Mouse (Mus musculus): ENCODE results near the gene Ctse. TPM values are rescaled to one million over a fixed set of nuclear protein-coding genes. Genes with fewer than 3 reads are reported as not detected.

Gene Ctse
- polyA plus RNA-seq, 1 experiment from 2014 or later: not detected

- H3K4me1 ChIP-seq (replicated peaks): no peaks in the 10 kb centered on the region
- H3K36me3 ChIP-seq: no peaks in the 10 kb centered on the region
- no peak overlapping the region for H3K4me3 ChIP-seq
- H3K9me3 ChIP-seq: no peaks in the 10 kb centered on the region
- no peak for ATAC-seq (ENCODE audit: low FRiP score)
- H3K4me2 ChIP-seq: no peak overlapping the region
- WGBS: 70% methylated on average over 20 of the region's 20 CpGs
- no peak overlapping the region for H3K27ac ChIP-seq
- 0 out of 2 replicates have a peak, but pooled peaks cover 2% of the 10 kb centered on the region for H3K27me3 ChIP-seq
- H3K9ac ChIP-seq: no peak overlapping the region
These were observed 76.6 kb downstream of the Ctse start for GRCm38 (mm10) chr1:131714388-131715337.

- H3K4me1 ChIP-seq (replicated peaks): peaks cover 3% of the 10 kb centered on the region; the same call in 1 of the 2 replicates
- H3K27ac ChIP-seq: no peak overlapping the region
- H3K4me2 ChIP-seq: no peak overlapping the region
- no peaks in the 10 kb centered on the region for H3K27me3 ChIP-seq
- 61% methylated on average over 16 of the region's 16 CpGs for WGBS
- ATAC-seq (ENCODE audit: low FRiP score): no peak
- no peak overlapping the region for H3K9ac ChIP-seq
- no peaks in the 10 kb centered on the region for H3K36me3 ChIP-seq
- H3K4me3 ChIP-seq: no peak overlapping the region
- H3K9me3 ChIP-seq: no peaks in the 10 kb centered on the region
These were observed 81.0 kb downstream of the Ctse start for GRCm38 (mm10) chr1:131718952-131719694.

GRCm38 (mm10) chr1:131721989-131722388 lies 83.9 kb downstream of the Ctse start:
- ATAC-seq (ENCODE audit: low FRiP score): no peak
- WGBS: 88% methylated on average over 3 of the region's 3 CpGs
- H3K27me3 ChIP-seq: no peaks in the 10 kb centered on the region

GRCm38 (mm10) chr1:131723549-131723948 lies 85.4 kb downstream of the Ctse start:
- no peak for ATAC-seq (ENCODE audit: low FRiP score)
- Histone ChIP-seq H3K4me1 (replicated peaks) (peaks cover 3% of the 10 kb centered on the region; the same call in 1 of the 2 replicates), H3K27ac (no peak overlapping the region), H3K9me3 (no peaks in the 10 kb centered on the region), H3K27me3 (no peaks in the 10 kb centered on the region), H3K4me3 (no peak overlapping the region), H3K9ac (no peak overlapping the region), H3K36me3 (no peaks in the 10 kb centered on the region), H3K4me2 (no peak overlapping the region)
- 65% methylated on average over 4 of the region's 4 CpGs for WGBS

More at GRCm38 (mm10) chr1:131721989-131722388, 83.9 kb downstream of the Ctse start:
- Histone ChIP-seq H3K27ac (no peak overlapping the region), H3K9ac (no peak overlapping the region), H3K4me3 (no peak overlapping the region), H3K36me3 (no peaks in the 10 kb centered on the region), H3K4me1 (replicated peaks) (peaks cover 3% of the 10 kb centered on the region; the same call in 1 of the 2 replicates), H3K9me3 (no peaks in the 10 kb centered on the region), H3K4me2 (no peak overlapping the region)

Other genes starting within 250 kb of the Ctse start
- 16.8 and 17.7 TPM in 2 replicates for gene Srgap2, start 111.0 kb upstream of the Ctse start, polyA plus RNA-seq (2015; fragmentation: Nextera tagmentation; extraction: Ambion mirVana)
- gene Fam72a, start 110.4 kb upstream of the Ctse start, polyA plus RNA-seq (2015; fragmentation: Nextera tagmentation; extraction: Ambion mirVana): 1.1 and 1.2 TPM in 2 replicates
- not detected in 2 replicates for gene Avpr1b, start 39.1 kb upstream of the Ctse start, polyA plus RNA-seq (2015; fragmentation: Nextera tagmentation; extraction: Ambion mirVana)
- gene Rab7b, start 50.4 kb downstream of the Ctse start, polyA plus RNA-seq (2015; fragmentation: Nextera tagmentation; extraction: Ambion mirVana): 0.79 and 1.2 TPM in 2 replicates
- gene Slc26a9, start 105.7 kb downstream of the Ctse start, polyA plus RNA-seq (2015; fragmentation: Nextera tagmentation; extraction: Ambion mirVana): 0.05 TPM in 1 of 2 replicates, not detected in the other
- gene Pm20d1, start 159.1 kb downstream of the Ctse start, polyA plus RNA-seq (2015; fragmentation: Nextera tagmentation; extraction: Ambion mirVana): 0.27 and 0.30 TPM in 2 replicates
- gene Slc41a1, start 189.2 kb downstream of the Ctse start, polyA plus RNA-seq (2015; fragmentation: Nextera tagmentation; extraction: Ambion mirVana): 13.3 and 13.6 TPM in 2 replicates
- gene Rab29, start 228.9 kb downstream of the Ctse start, polyA plus RNA-seq (2015; fragmentation: Nextera tagmentation; extraction: Ambion mirVana): 8.0 TPM in 2 replicates